Mouse (Mus musculus) frontal cortex, postnatal 36 days (tissue): ENCODE data around the gene Calhm3.
"Not testable (repeated sequence)": the region's sequence is repeated elsewhere in the genome, so short reads cannot be mapped to it uniquely, and the experiment has no call there.

Experiments used
- DNase-seq, 2 experiments: peaks; one replicate each; pipeline ENCODE4 v3.0.0; 2022; ENCODE audit warnings: low spot score in 2 of 2

Gene Calhm3

DNA sequence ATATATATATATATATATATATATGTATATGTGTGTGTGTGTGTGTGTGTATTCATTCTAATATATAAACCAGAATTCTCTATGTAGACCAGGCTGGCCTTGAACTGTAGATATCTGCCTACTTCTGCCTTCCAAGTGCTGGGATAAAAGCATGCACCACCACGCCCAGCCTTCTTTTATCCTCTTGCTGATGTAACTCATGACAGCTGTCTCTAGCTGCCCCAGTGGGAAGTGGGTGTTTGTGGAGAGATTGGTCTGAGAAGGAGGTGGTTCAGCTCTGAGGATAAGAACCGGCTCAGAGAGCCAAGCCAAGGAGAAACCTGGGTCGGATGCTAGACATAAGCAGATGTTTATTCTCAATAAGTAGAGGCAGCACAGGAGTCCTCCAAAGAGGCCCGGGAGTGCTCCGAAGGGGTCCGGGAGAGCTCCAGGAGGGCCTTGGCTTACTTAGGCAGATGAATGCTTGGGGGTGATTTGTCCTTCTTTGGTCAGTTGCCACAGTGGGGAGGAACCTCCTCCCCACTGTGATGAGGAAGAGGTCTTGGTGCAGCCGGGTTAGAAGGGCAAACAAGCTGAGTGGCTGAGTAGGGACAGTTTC is 10.2 kb upstream of the Calhm3 start:
- no peak for DNase-seq

DNA sequence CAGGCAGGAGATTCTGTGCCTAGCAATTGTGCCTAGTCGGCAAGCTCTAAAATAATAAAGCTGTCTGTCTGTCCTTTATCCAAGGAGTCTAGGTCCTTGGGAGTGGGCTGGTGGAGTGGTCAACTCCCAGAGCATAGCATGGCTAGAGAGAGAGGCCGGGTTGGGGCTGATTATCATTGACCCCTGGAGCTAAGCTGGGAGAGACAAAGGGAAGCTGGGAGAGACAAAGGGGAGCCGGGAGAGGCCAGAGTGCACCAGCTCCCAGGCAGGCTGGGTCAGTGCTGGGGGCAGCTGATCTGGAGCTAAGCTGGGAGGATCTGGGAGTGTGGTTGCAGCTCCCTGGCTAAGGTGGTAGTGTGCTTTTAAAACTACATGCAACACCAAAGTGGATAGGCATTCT is 9.2 kb upstream of the Calhm3 start:
- DNase-seq = no peak

DNA sequence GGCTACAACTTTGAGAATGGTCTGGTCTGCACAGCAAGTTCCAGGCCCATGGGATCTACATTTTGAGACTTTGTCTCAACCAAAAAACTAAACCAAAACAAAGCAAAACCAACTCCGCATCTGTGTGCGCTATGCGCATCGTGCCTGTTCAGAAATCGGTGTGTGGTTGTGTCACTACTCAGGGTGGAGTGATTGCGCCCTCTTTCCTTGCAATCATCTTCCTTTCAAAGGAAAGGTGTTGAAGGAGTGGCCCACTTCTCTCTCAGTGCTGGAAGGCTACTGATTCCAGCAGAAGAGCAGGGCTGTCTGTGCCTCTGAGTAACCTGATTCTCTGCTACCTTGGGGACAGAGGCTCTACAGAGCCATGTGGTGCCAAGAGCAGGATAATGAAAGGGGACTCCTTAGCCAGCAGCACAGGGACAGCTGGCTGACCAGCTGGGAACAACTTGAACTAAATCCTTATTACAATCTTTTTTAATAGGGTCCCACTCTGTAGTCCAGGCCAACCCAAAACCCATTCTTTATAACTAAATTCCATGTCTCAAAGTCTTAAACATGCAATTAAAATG is 5.7 kb upstream of the Calhm3 start:
- no peak for DNase-seq

DNA sequence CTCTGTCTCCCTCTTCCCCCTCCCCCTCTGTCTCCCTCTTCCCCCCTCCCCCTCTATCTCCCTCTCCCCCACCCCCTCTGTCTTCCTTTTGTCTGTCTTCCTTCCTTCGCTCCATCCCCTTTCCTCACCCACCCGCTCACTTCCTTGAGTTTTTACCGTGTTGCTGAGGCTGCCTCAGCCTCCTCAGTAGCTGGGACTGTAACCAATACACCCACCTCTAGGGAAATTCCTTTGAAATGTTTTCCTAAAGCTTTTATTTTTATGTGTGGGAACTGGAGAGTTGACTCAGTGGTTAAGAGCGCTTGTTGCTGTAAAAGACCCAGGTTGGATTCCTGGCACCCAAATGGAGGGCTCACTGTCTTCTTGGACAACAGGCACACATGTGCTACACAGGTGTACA is 4.1 kb upstream of the Calhm3 start:
- no peak for DNase-seq

DNA sequence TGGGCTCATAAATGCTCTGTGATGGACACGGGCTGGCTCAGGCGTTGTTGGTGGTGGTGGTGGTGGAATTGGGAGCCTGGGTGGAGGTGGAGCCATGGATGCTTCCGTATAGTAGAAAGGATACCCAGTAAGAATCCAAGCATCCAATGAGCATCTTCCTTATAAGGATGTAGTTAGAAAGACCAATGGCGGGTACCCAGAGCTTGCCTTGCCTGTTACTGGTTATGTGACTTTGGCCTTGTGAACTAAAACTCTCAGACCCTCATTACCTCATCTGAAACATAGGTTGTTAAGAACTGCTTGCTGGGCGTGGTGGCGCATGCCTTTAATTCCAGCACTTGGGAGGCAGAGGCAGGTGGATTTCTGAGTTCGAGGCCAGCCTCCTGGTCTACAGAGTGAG is 3.8 kb downstream of the Calhm3 start:
- no peak for DNase-seq

DNA sequence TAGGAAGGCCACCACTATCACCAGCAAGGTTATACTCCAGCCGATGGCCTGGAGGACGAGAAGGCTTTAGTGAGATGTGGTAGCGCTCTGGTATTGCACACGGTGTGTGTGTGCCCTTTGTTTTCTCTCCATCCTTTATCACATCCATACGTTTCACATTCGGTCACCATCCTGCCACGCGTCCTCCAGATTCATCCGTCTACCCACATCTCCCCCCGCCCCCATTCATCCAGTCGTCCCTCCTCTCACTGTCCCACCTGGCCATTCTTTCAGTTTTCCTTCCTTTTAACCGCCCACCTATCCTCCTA is 5.5 kb downstream of the Calhm3 start:
- no peak for DNase-seq

DNA sequence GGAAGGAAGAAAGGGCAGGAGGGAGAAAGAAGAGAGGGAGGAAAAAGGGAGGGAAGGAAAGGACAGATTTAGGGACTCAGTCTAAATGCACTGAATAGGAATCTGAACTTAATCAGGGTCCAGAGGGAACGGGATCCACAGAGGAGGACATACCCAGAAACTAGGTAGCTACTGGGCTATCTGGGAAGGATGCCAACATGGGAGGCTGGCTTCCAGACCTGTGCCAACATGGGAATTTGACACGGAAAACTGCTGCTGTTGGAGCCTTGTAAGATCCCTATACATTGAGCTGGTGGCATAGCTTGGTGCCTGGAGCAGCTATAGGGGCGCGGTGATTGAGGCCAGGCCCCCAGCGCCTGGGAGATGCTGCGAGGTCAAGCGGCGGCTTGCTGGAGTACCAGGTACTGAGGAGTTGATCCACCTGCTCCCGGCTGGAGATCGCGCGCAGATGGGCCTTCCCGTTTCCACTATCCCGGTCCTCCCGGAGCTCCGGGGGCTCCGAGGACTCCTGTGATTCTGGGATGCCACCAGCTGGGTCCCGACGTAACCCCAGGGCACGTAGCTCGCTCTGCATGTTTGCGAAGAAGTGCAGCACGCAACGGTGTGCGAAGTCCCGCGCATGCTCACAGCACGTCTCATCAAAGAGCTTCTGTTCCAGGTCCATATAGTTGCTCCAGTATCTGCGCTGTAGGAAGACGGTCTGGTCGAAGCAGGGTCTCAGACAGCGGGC is 6.1 kb downstream of the Calhm3 start:
- DNase-seq = peak in 1 of 2 experiments; percentile 33

DNA sequence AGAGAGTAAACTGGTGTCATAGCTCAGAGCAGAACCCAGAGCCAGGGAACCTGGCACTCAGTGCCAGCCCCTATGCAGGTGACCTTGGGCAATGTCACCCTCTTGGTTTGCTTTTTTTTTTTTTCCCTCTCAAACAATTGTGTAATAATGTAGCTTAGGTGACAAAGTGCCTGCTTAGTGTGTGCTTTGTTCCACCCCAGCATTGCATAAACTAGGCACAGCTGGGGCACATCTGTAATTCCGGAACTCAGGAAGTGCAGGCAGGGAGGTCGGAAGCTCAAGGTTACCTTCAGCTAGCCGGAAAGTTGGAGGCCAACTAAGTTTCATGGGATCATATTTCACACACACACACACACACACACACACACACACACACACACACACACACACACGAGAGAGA is 7.7 kb downstream of the Calhm3 start:
- DNase-seq = no peak

DNA sequence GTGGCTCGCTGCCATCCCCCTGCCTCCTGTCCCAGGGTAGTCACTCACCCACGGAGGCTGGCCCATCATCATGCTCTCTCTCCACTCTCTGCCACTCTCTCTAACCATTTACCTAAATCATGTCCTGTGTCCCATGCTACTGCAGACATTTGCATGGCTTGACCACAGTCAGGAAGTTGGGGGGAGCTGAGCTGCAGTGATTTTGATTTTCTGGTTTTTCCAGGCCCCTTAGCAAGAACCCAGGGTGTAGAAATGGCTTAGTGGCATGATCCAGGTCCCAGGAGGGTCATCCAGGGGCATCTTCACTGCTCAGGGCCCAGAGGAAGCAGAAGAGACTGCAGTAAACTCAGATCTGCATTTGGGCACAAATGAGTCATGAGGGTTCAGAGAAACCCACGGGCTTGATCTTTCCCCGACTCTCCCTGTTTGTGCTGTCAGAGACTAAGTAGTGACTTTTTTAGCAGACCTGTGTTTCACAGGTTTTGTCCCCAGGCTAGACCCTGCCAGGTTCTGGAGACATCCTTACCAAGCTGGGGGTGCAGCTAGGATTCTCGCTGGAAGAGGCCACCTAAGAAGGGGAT is 9.2 kb downstream of the Calhm3 start:
- no peak for DNase-seq

DNA sequence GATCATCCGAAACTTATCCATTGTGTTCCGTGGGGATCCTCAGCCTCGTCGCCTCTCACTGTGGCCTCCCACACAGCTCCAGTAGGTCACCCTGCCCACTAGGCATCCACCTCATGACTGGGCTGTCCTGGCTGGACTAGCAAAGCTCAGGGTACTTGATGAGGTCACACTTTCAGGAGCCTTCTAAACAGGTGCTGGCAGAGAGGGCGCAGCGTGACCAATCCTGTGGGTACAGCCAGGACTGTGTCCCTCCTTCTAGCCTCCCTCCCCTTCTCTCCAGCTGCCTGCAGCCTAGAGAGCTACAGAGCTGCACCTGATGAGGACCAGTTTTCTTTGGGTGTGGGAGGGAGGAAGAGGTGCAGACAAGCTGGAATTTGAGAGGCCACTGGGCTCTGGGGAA is 13.4 kb downstream of the Calhm3 start, which contains the start of gene Calhm1:
TSS of gene Calhm1 (minus strand) at position 101 of the 400 bp plus-strand sequence.
- DNase-seq = no peak

DNA sequence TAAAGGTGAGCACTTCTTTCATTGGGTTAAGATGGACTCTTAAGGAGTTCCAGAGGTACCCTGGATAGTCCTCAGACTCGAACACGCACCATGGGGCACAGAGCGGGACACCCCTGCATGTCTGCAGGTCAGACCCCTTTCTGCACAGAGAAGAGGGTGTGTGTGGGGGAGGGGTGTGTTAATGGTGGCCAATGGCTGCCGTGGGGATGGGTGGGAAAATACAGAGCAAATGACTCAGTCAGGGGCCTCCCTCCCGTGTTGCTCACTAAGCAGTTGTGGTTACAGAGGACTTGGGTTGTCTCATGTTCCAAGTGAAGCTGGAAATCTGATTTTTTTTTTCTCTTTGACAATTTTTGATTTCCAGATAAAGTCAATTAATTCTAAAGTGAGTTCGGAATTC is 15.1 kb downstream of the Calhm3 start:
- no peak for DNase-seq

DNA sequence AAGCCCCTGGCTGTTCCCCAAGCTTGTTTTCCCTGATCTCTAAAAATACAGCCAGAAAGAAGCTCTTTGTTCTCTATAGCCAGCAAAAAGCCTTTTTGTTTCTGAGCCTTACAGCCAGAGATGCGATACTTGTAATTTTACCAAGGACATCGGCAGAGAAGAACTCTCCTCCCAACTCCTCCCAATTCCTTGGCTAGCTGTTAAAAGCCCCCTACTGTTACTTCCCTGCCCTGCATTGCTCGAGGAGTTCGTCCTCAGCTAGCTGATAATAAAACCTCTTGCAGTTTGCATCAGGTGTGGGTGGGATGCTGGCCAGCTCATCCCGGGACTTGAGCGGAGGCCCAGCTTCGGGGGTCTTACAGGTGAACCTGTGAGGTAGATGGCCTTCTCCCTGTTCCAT is 18.0 kb downstream of the Calhm3 start:
- not testable (repeated sequence) for DNase-seq

DNA sequence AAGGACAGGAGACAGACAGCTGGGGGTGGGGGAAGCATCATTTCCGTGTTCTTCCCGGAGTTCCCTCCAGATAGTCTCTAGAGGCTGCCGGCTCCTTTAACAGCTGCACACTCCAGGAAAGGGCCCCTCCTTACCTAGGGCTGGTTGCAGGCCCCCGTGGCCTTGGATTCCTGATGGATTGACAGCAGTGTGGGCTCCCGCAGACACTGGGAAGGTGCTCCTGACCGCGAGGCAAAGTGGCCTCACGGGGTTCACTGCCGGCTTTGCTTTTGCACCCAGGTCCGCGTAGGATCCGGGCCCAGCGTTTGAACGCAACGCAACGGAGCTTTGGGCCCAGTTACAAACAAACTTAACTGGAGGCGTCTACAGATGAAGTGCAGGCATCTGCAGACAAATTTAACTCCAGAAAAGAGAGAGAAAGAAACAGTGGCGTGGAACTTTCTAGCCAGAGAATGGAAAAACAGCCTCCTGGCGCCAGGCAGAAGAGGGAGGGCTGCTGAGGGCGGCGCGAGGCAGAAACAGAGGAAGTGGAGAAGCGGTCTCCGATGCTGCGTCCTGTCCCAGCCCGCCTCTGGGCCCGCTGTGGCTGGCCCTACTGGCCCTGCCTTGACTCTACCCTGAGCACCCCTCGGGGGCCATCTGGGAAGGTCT is 19.7 kb downstream of the Calhm3 start, which contains the start of gene Calhm2:
TSS of gene Calhm2 (minus strand) at position 524 of the 651 bp plus-strand sequence.
- DNase-seq = peak; percentile 70 to 73

DNA sequence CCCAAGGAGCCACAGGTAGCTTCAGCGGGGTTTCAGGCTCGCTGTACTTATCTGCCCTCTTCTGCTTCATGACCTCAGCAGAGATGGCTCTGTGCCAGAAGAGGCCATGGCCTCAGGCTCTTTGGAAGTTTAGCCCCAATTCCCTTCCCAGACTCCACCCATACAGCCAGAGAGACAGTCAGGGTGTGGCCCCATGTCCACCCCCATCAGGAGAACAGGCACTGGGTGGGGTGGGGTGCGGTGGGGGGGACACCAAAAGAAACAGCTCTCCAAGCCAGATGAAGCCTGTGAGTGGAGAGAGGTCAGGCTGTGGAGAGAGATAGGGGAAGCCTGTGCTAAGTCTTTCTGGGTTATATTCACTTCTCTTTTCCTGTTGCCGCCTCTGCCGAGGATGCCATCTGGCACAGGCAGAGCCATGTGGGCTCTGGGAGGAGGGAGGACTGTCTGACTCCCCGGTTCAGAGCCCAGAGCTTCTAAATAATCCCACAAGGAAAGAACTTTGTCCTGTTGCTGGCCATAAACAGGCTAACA is 20.4 kb downstream of the Calhm3 start:
- DNase-seq = peak; percentile 49 to 56

DNA sequence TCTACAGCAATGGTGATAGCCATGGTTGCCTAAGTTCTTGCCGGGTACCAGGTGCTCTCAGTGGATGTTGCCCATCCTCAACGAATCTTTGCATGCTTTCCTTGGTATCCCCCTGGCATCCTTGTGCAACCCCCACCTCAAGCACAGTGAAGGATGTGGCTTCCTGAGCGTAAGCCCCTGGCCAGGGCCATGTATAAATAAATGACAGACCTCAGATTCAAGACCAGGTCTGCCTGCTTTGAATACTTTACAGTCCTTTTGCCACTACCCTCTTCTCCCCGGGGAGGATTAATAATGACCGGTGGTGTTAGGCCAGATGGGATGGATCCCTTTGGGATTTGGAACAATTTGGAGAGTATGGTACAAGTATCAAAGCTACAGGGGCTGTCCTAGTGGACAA is 21.4 kb downstream of the Calhm3 start:
- DNase-seq = no peak

DNA sequence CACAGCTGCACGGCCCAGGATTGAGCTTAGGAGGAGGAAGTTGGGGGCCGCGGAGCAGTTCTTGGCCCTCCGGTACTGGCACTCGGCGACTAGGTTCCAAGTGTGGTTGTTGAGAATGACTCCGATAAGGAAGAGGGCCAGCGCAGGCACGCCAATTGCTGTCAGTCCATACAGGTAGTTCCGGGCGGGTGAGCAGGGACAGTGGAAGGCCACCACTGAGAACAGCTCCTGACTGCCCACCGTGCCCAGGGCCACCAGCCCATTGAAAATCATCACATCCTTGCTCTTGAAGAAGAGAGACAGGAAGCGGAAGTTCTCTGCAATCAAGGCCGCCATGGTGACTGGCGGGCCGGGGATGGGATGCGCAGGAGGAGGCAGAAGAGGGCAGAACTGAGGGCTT is 22.0 kb downstream of the Calhm3 start:
- DNase-seq = no peak

DNA sequence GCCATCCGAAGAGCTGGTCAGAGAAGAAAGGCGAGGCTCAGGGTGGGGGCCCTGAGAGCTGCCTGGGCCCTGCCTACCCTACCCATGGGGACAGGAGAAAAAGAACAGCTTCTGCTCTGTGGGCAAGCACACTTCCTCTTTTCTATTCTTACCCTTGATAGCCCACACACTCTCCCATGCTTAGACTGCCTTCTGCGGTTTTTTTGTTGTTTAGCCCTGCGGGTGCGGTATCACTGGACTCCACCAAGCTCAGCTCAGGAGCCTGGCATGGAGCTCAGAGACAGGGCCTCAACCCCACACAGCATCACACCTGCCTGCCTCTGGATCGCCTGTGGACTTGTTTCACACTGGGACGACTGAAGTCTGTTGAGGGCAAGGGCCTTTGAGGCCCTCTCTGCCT is 24.4 kb downstream of the Calhm3 start:
- peak; percentile 38 for DNase-seq

DNA sequence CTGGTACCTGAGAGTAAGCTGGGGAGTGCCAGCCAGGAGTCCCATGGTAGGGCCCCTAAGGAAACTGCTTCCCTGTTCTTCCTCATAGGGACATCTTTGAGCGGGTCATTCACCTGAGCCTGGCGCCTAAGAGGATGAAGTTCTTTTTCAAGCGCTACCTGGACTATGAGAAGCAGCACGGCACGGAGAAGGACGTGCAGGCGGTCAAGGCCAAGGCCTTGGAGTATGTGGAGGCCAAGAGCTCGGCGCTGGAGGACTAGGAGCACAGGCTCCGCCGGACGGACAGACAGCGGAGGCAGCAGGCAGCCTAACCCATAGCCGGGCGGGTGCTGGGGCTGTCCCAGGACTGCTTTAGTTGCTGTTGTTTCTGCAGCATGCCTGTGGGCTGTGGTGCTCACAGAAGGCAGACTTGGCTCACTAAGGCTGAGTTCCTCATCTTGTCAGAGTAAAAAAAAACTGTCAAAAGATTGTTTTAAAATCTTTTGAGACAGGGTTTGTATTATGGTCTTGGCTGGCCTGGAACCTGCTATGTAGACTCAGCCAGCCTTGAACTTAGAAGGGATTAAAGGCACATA is 26.9 kb downstream of the Calhm3 start:
- no peak for DNase-seq

DNA sequence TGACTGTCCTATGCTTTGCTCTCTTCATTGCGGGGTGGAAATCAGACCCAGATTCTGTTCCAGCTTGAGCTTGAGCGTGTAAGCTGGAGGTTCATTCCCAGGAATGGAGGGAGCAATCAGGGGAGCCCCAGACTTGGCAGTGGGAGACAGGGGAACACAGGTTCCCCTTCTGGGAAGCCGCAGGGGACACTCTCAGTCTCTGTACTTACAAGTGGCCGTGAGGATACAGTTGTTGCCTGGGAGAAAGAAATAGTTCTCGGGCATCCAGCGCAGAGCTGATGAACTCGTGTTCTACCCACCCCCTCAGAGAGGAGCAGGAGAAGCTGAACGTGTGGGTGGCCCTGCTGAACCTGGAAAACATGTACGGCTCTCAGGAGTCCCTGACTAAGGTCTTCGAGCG is 28.7 kb downstream of the Calhm3 start:
- DNase-seq = no peak

DNA sequence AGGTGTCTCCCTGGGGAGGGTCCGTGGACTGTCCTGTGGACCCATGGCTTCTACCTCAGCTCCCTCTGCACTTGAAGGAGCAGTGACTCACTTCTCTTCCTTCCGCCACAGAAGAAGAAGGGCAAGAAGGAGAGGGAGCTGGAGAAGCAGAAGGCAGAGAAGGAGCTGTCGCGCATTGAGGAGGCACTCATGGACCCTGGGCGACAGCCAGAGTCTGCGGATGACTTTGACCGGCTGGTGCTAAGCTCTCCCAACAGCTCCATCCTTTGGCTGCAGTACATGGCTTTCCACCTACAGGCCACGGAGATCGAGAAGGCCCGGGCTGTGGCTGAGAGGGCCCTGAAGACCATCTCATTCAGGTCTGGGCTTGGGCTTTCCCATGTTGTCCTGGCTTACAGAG is 29.4 kb downstream of the Calhm3 start:
- DNase-seq = peak; percentile 21 to 26

DNA sequence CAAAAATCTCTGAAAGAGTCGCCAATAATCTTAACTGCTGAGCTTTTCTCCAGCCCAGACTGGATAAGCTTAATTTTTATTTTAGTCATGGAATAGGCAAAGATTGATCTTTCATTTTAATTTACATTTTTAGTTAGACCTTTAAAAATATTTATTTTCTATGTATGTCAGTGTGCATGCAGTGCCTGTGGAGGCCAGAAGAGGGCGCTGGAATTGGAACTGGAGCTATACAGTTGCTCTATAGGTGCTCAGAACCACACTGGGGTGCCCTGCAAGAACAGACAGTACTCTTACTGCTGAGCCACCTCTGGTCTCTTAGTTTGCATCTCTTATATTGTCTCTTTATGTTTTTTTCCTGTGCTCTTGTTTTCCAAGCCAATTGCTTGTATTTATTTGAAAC is 34.8 kb downstream of the Calhm3 start:
- DNase-seq = no peak

DNA sequence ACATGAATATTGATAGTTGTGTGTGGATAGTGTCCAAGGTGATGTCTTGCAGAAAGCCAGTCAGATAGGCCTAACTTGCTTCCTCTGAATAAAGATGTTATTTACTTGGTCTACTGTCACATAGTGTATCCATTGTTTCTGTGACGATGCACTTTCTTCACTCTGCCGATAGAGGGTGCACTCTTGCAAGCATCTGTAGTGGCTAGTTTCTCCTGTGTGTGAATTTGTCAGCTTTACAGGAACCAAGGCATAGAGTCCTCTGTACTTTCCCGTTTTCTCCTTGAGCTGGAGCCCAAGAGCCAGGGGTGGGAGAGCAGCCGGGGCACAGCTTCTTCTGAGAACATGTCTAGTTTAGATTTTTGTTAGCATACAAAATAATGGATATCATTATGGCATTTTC is 36.5 kb downstream of the Calhm3 start:
- no peak for DNase-seq
